Mouse (Mus musculus) lung, postnatal 4 days (tissue): ENCODE results near the gene Srebf1.

ENCODE experiments used
- DNase-seq, 2 experiments: peaks; one replicate each; pipeline ENCODE4 v3.0.0; 2021

Gene Srebf1

GRCm38 (mm10) chr11:60176182-60176974, 46.0 kb downstream of the Srebf1 start:
- peak; percentile 73 to 80 for DNase-seq

- peak; percentile 74 to 84 for DNase-seq
These were observed 46.8 kb downstream of the Srebf1 start for GRCm38 (mm10) chr11:60175371-60176181.

DNA sequence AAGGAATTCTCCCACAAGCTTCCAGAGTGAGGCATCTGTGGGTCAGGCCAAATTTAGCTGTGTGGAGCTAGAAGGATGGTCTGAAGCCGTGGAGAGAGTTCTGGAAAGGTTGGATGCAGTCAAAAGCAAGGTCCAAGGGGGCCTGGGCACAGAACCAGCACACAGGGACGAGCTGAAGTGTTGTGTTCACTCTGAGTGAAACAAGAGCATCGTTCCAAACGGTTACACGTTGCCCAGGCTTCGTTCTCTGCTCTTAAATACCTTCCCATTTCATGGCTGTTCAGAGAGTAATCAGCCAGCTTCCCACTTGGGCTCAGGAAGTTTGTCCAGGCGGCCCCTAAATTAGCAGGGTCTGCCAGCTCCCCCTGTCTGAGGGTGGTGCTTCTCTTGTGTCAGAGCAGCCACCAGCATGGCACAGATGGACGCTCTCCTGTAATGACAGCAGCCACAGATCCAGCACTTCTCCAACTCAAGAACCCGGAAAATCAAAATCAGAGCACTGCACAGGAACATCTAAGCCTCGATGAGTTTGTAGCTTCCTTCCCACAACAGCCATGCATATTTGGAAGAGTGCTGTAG, 48.7 kb downstream of the Srebf1 start:
- DNase-seq = no peak

- DNase-seq = no peak
These were observed 50.3 kb downstream of the Srebf1 start for GRCm38 (mm10) chr11:60172074-60172473.

DNA sequence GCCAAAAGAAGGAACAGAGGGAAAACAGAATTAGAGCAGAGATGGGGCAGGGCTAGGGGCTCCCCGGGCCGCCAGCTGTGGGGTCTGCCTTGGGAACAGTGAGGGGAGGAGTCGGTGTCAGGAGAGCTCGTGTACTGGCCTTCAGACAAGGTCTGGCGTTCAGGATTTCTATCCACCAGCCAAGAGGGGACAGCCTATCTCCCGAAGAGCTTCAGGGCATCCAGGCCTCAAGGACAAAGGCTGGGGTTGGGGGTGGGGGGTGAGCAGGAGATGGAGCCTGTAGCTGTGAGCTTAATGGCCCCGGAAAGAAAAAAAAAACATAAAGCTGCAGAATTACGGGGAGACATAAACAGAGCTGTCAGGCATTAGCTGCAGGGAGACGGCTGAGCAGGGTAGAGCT, 53.6 kb downstream of the Srebf1 start:
- DNase-seq = no peak

DNA sequence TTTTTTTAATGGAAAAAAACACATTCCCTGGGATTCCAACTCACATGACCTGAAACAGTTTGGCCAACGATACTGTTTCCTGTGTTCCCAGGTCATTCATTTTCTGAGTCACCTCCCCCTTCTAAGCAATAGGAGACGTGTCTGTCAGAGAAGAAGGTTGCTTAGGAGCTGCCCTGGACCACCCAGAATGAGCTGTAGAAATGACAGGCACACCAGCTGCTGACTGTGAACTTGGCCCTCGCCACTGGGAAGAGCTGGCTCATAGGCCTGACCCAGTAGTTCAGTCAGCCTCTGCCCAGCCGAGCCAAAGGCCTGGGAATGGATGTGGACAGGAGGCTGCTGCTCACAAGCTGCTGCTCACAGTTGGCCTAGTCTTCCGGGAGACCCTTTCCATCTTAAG, 57.3 kb downstream of the Srebf1 start:
- peak; percentile 46 to 81 for DNase-seq

GRCm38 (mm10) chr11:60164450-60164849, 57.9 kb downstream of the Srebf1 start:
- DNase-seq = peak in 1 of 2 experiments; percentile 33

DNA sequence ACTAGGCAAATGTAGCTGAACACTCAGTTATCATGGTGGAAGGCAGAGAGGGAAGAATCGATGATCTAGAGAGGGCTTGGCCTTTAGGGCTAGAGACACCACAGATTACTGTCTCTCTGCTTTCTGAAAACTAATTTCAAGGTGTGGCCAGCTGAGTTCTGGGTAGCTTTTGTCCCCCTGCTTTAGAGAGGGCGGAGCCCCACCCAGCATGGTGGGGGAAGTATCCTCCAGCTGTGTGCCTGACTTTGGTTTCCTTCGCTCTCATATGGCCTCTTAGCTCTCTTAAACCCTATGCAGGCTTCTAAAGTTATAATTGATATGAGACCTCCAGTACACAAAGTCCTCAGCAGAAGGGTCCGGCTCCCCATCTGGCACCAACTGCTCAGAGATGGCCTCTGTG, 59.0 kb downstream of the Srebf1 start:
- no peak for DNase-seq

- no peak for DNase-seq
These were observed 59.8 kb downstream of the Srebf1 start for GRCm38 (mm10) chr11:60162547-60162946.

DNA sequence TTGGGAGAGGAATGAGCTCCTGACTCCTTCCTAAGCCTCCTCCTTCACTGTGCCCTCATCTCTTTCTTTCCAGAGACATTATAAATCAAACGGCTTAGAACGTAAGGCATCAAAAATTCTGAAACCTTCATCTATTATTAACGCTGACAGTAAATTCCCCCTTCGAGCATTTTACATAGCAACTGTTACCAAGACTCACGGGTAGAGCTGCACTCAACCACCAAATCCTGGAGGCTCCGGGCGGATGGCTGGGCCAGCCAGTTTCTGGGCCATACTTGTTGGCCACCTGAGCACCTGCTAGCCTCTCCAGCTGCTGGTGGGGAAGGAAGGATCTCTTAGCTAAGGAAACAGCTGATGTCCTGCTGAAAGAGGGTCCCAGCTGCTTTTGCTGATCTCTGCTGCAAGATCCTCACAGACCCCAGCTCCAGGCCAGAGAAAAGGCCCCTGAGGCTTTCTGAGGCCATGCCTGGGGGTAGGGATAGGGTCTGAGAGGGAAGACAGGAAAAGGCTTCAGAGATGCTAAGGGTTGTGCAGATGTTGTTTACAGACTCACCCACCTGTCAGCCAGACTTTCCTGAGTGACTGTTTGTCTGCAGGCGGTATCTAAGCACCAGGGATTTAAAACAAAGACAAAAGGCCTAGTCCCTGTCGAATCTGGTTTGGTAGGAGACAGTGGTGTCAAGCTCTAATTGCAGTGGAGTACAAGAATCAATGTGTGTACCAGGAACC, 61.1 kb downstream of the Srebf1 start:
- DNase-seq = no peak

- peak in 1 of 2 experiments; percentile 51 for DNase-seq
These were observed 61.8 kb downstream of the Srebf1 start for GRCm38 (mm10) chr11:60160454-60161114.

DNA sequence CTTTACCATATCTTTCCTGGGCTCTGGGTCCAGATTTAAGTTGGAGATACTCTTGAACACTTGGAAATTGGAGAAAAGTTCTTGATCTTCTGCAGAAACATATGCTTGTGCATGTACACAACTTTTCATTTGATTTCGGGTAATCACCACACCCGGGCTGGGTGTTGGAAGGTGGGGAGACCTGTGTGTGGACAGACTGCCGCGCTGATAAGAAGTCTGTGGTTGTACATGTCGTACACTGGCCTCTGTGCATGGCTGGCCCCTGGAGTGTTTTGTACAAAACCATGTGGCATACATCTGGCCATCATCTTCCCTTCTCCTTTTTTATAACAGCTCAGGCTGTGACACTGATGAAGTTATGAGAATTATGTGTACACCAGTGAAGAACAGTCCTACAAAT, 62.4 kb downstream of the Srebf1 start:
- DNase-seq = no peak

GRCm38 (mm10) chr11:60158271-60158670, 64.1 kb downstream of the Srebf1 start:
- no peak for DNase-seq

- DNase-seq = no peak
These were observed 66.7 kb downstream of the Srebf1 start for GRCm38 (mm10) chr11:60155690-60156089.

- no peak for DNase-seq
These were observed 68.4 kb downstream of the Srebf1 start for GRCm38 (mm10) chr11:60153936-60154335.

DNA sequence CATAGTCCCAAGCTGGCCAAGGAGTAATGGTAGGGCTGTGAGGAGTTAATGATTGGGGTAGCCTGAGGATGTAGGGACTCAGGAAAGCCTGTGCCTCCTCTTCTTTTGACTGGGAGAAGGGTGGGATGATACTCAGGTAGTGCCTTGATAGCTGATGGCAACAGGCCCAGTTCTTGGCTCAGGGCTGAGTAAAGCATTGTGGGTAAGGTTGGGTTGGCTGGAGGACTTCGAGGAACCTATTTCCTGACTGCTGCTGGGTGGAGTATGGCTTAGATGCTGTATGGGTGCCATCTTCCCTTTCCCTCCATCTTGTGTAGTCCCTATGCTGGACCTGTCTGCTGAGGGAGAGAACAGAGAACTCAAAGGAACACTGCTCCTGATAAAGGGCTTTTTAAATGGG, 70.0 kb downstream of the Srebf1 start:
- DNase-seq = no peak

DNA sequence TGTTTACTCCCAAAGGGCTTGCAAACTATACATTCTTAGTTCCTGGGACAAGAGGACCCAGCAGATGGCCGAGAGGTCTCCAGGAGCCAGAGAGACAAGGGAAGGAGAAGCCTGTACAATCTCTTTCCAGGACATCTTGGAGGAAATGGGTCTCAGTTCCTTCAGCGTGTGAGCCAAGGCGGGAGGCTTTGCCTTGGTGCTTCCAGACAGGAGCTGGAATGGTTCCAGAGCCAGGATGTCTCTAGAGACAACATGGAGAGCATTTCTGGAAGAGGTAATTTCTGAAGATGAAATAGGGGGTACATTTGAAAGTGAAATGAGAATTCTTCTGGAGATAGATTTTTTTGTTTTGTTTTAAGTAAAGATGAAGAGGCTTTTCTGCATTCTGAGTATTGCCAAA, 71.7 kb downstream of the Srebf1 start:
- no peak for DNase-seq
